8 mouse cellular contexts compared by ENCODE assay signal in the genomic region with DNA sequence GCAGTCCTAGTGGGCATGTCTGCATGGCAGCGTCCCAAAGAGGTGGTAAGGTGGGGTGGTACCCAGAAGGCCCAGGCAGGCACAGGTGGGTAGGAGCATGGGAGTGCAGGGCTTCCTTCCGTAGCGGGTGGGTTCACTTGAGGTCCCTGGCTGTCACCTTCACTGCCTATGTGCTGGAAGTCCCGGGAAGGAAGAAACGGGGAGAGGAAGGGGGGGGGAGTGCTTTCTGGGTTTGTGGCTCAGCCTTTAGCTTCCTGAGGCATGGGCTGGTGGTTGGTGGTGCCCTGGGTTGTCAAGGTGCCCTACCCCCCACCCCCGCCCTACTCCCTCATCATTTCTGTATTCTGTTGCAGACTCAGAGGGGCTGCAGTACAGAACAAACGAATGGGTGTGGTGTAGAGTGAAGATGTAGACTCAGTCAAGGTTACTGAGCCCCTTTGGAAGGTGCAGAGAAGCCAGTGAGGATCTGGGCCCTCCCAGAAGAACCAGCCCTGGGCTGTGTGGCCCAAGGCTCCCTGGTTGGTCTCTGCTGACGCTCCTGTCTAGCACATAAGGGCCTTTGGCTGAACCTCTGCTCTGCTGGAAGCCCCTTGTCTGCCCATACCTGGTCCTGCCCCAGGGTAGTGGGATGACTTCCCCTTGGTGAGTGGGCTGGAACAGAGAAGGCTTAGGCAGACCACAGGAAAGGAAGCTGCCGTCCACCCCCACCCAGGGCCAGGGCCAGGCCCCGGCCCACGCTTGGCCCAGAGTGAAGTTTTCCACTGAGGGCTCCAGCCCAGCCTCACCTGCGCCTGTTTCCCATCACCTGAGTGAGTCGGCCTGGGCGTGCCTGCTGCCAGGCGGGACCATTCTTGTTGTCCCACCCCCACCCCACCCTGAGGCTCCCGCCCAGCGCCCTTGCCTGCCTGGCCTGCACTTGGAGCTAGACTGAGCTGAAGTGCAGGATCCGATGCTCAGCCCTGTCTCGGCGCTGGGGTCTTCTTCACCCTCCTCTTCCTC. TPM values are rescaled to one million over a fixed set of nuclear protein-coding genes. Genes with fewer than 3 reads are reported as not detected.
A peak's percentile ranks its signal among the peaks of the same experiment; 100 is the strongest.
DNase-seq lines count a peak whose midpoint lies in the region; ATAC-seq and TF ChIP-seq lines count a peak whose summit lies in the region.

No protein-coding gene starts in this region.

- no peak for TF ChIP-seq CTCF in embryonic fibroblast, embryonic 13.5 days (IDR thresholded peaks at IDR 0.05; ENCODE audit: borderline replicate concordance, insufficient read depth, low read length)

- H3K4me3 ChIP-seq in lung, embryonic 15.5 days = no peak overlapping the region
- H3K4me3 ChIP-seq in embryonic fibroblast, embryonic 13.5 days (ENCODE audit: insufficient read depth, low read length) = no peak overlapping the region
- no peak overlapping the region for H3K4me3 ChIP-seq in limb, embryonic 11.5 days (ENCODE audit: low read depth, low read length)
- no peak overlapping the region for H3K4me3 ChIP-seq in stomach, embryonic 15.5 days (replicated peaks)

- WGBS in lung, embryonic 15.5 days = 27% methylated on average over 20 of the region's 20 CpGs
- 41% methylated on average over 20 of the region's 20 CpGs for WGBS in limb, embryonic 11.5 days
- WGBS in stomach, embryonic 15.5 days = 40% methylated on average over 20 of the region's 20 CpGs

- peak overlapping the region; percentile 24; the same call in 1 of the 2 replicates for H3K9ac ChIP-seq in lung, embryonic 15.5 days
- no peak overlapping the region for H3K9ac ChIP-seq in limb, embryonic 11.5 days (ENCODE audit: low read length)
- H3K9ac ChIP-seq in stomach, embryonic 15.5 days = no peak overlapping the region

- H3K27ac ChIP-seq in lung, embryonic 15.5 days = peak overlapping the region; percentile 95
- peak overlapping the region; percentile 99 for H3K27ac ChIP-seq in embryonic fibroblast, embryonic 13.5 days (ENCODE audit: insufficient read depth, low read length)
- H3K27ac ChIP-seq in limb, embryonic 11.5 days (replicated peaks; ENCODE audit: low read depth, low read length) = peak overlapping the region; percentile 94
- peak overlapping the region; percentile 94 for H3K27ac ChIP-seq in stomach, embryonic 15.5 days

- H3K9me3 ChIP-seq in lung, embryonic 15.5 days = no peaks in the 10 kb centered on the region
- no peaks in the 10 kb centered on the region for H3K9me3 ChIP-seq in limb, embryonic 11.5 days (ENCODE audit: control insufficient read depth, low read length)
- H3K9me3 ChIP-seq in stomach, embryonic 15.5 days = no peaks in the 10 kb centered on the region

- no peaks in the 10 kb centered on the region for H3K27me3 ChIP-seq in lung, embryonic 15.5 days
- H3K27me3 ChIP-seq in limb, embryonic 11.5 days (ENCODE audit: control insufficient read depth, insufficient read depth, low read length) = no peaks in the 10 kb centered on the region
- H3K27me3 ChIP-seq in stomach, embryonic 15.5 days (replicated peaks) = no peaks in the 10 kb centered on the region

- peak overlapping the region; percentile 47 for H3K4me2 ChIP-seq in lung, embryonic 15.5 days
- H3K4me2 ChIP-seq in limb, embryonic 11.5 days (ENCODE audit: low read depth, severe bottlenecking) = peak overlapping the region; percentile 45; the same call in 1 of the 2 replicates
- H3K4me2 ChIP-seq in stomach, embryonic 15.5 days = peak overlapping the region; percentile 49

- no peak for DNase-seq in lung, postnatal 10 days
- no peak for DNase-seq in limb, embryonic 11.5 days (ENCODE audit: low spot score)
- DNase-seq in right cerebral cortex, adult 18-20 months = no peak
- DNase-seq in cerebellum, adult 11-12 months = no peak
- no peak for DNase-seq in retina, postnatal 1 day

- H3K36me3 ChIP-seq in lung, embryonic 15.5 days = no peaks in the 10 kb centered on the region
- no peaks in the 10 kb centered on the region; the same call in 1 of the 2 replicates for H3K36me3 ChIP-seq in limb, embryonic 11.5 days (ENCODE audit: control insufficient read depth, insufficient read depth, low read length)
- no peaks in the 10 kb centered on the region for H3K36me3 ChIP-seq in stomach, embryonic 15.5 days

- no peak for ATAC-seq in lung, embryonic 15.5 days (ENCODE audit: borderline replicate concordance, extremely low read depth, low FRiP score, low TSS enrichment)
- ATAC-seq in limb, embryonic 11.5 days (ENCODE audit: insufficient number of reproducible peaks, low FRiP score, low TSS enrichment, low read depth) = no peak
- ATAC-seq in stomach, embryonic 15.5 days (ENCODE audit: insufficient read depth, low FRiP score, low read depth) = peak; percentile 15; the same call in 1 of the 2 replicates

- TF ChIP-seq POLR2A in embryonic fibroblast, embryonic 13.5 days (IDR thresholded peaks at IDR 0.05; ENCODE audit: low read depth, low read length) = no peak; the same call in 1 of the 2 replicates

- peaks cover 78% of the 10 kb centered on the region for H3K4me1 ChIP-seq in lung, embryonic 15.5 days
- peaks cover 58% of the 10 kb centered on the region for H3K4me1 ChIP-seq in embryonic fibroblast, embryonic 13.5 days (ENCODE audit: control insufficient read depth, insufficient read depth, low read length)
- peaks cover 70% of the 10 kb centered on the region for H3K4me1 ChIP-seq in limb, embryonic 11.5 days (ENCODE audit: control insufficient read depth, insufficient read depth, low read length)
- H3K4me1 ChIP-seq in stomach, embryonic 15.5 days = peaks cover 60% of the 10 kb centered on the region

RNA-seq across cellular contexts. Expression of a gene that starts 5.4 kb away (rescaled TPM):
- not detected in 2 replicates for polyA plus RNA-seq in lung, embryonic 15.5 days (2015; fragmentation: Nextera tagmentation; extraction: Ambion mirVana)
- polyA plus RNA-seq in embryonic fibroblast, embryonic 13.5 days (2011; ENCODE audit: insufficient read length, low read depth, missing spikeins) = not detected in 2 replicates
- not detected in 2 replicates for polyA plus RNA-seq in limb, embryonic 11.5 days (2014; fragmentation: Nextera tagmentation; extraction: Ambion mirVana)
- not detected in 2 replicates for polyA plus RNA-seq in stomach, embryonic 15.5 days (2015; fragmentation: Nextera tagmentation; extraction: Ambion mirVana)

RNA-seq across cellular contexts. Expression of a gene that starts 25.1 kb away (rescaled TPM):
- polyA plus RNA-seq in lung, embryonic 15.5 days (2015; fragmentation: Nextera tagmentation; extraction: Ambion mirVana) = 25.3 and 27.4 TPM in 2 replicates
- polyA plus RNA-seq in embryonic fibroblast, embryonic 13.5 days (2011; ENCODE audit: insufficient read length, low read depth, missing spikeins) = 27.0 and 40.9 TPM in 2 replicates
- 15.4 and 17.0 TPM in 2 replicates for polyA plus RNA-seq in limb, embryonic 11.5 days (2014; fragmentation: Nextera tagmentation; extraction: Ambion mirVana)
- polyA plus RNA-seq in stomach, embryonic 15.5 days (2015; fragmentation: Nextera tagmentation; extraction: Ambion mirVana) = 27.6 and 30.7 TPM in 2 replicates

RNA-seq across cellular contexts. Expression of a gene that starts 55.8 kb away (rescaled TPM):
- not detected in 2 replicates for polyA plus RNA-seq in lung, embryonic 15.5 days (2015; fragmentation: Nextera tagmentation; extraction: Ambion mirVana)
- not detected in 2 replicates for polyA plus RNA-seq in embryonic fibroblast, embryonic 13.5 days (2011; ENCODE audit: insufficient read length, low read depth, missing spikeins)
- polyA plus RNA-seq in limb, embryonic 11.5 days (2014; fragmentation: Nextera tagmentation; extraction: Ambion mirVana) = not detected in 2 replicates
- not detected in 2 replicates for polyA plus RNA-seq in stomach, embryonic 15.5 days (2015; fragmentation: Nextera tagmentation; extraction: Ambion mirVana)
